Mouse (Mus musculus) gastrocnemius, postnatal 10 days (tissue): ENCODE measurements around the gene Card6. TPM values are rescaled to one million over a fixed set of nuclear protein-coding genes. Genes with fewer than 3 reads are reported as not detected.

ENCODE experiments used
- DNase-seq: peaks from one replicate; pipeline ENCODE4 v3.0.0; 2021; ENCODE audit warnings: mixed read lengths
- total RNA-seq, 2 experiments: library from RNA; stranded (reverse); gene quantifications; 2 replicates each; pipeline ENCODE4 v1.2.3; 2021

The Card6 gene
- total RNA-seq, 2 experiments from 2014 or later, result 1.6 to 3.5 TPM

GRCm38 (mm10) chr15:5088850-5089608 lies 19.3 kb downstream of the Card6 start:
- no peak for DNase-seq

GRCm38 (mm10) chr15:5086162-5086561 lies 22.2 kb downstream of the Card6 start:
- DNase-seq, result no peak

GRCm38 (mm10) chr15:5081235-5081634 lies 27.1 kb downstream of the Card6 start:
- no peak for DNase-seq

GRCm38 (mm10) chr15:5068801-5069518 lies 39.4 kb downstream of the Card6 start:
- no peak for DNase-seq

GRCm38 (mm10) chr15:5063635-5064034 lies 44.7 kb downstream of the Card6 start, which contains the start of gene C7:
Gene C7, minus strand, starts transcription at chr15:5063740.
- no peak for DNase-seq

Other genes starting within 250 kb of the Card6 start
- gene Mroh2b, start 209.8 kb downstream of the Card6 start, total RNA-seq, result not detected
- under 1 TPM in 1 of 2 experiments, not detected in 1; 0.09 TPM for gene C7, start 44.8 kb downstream of the Card6 start, total RNA-seq
- 100 to 1,000 TPM; 337 to 339 TPM for gene Rpl37, start 8.1 kb upstream of the Card6 start, total RNA-seq
- 10 to 100 TPM; 13.0 to 15.1 TPM for gene Prkaa1, start 35.3 kb upstream of the Card6 start, total RNA-seq
- gene Ttc33, start 77.0 kb upstream of the Card6 start, total RNA-seq, result 10 to 100 TPM; 34.9 to 35.4 TPM
- gene Ptger4, start 135.6 kb upstream of the Card6 start, total RNA-seq, result 1 to 10 TPM in 1 of 2 experiments, under 1 TPM in 1; 0.94 to 1.5 TPM